In the genomic region with DNA sequence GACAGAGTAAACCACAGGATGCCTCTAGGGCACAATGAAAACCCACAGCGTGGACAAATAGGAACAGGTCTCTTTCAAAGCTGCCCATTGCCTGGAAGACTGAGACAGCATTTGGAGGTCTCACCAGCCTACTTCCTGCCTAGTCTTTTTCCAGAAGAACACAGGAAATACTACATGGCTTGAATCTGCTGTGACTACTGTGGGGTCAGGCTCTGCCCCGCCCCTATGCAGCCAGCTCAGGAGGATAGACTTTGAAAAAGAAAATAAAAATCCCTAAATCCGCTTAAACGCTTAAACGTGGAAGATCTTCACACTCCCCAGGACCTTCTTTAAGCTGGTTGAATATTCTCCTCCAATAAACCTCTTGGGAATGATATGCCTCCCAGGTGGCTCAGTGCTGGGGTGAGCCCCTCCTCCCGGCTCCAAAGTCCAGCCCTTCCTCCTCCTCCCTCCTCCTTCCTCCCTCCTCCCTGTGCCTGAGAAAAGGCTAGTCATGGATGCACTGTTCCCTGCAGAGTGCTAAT, we compare ENCODE assay signal across 8 mouse cellular contexts. TPM values are rescaled to one million over a fixed set of nuclear protein-coding genes. Genes with fewer than 3 reads are reported as not detected.
DNase-seq lines count a peak whose midpoint lies in the region; ATAC-seq and TF ChIP-seq lines count a peak whose summit lies in the region.

No protein-coding gene starts in this region.

- H3K9me3 ChIP-seq in forebrain, embryonic 11.5 days (ENCODE audit: control insufficient read depth, low read length), result no peaks in the 10 kb centered on the region
- no peaks in the 10 kb centered on the region for H3K9me3 ChIP-seq in forebrain, postnatal 0 days (ENCODE audit: low read length)
- H3K9me3 ChIP-seq in lung, embryonic 16.5 days (ENCODE audit: control insufficient read depth, low read length), result no peaks in the 10 kb centered on the region
- no peaks in the 10 kb centered on the region for H3K9me3 ChIP-seq in stomach, embryonic 15.5 days

- no peaks in the 10 kb centered on the region for H3K27me3 ChIP-seq in forebrain, embryonic 11.5 days (ENCODE audit: control insufficient read depth, insufficient read depth, low read length)
- H3K27me3 ChIP-seq in forebrain, postnatal 0 days (ENCODE audit: insufficient read depth, low read length), result no peaks in the 10 kb centered on the region
- H3K27me3 ChIP-seq in lung, embryonic 16.5 days (ENCODE audit: control insufficient read depth, insufficient read depth, low read depth, low read length), result no peaks in the 10 kb centered on the region
- H3K27me3 ChIP-seq in stomach, embryonic 15.5 days (replicated peaks), result no peaks in the 10 kb centered on the region

- no peak for TF ChIP-seq POLR2A in lung, adult 2 months (IDR thresholded peaks at IDR 0.05; ENCODE audit: borderline replicate concordance, extremely low read depth, low read depth, low read length)

- H3K9ac ChIP-seq in forebrain, embryonic 11.5 days (ENCODE audit: low read length), result no peak overlapping the region
- H3K9ac ChIP-seq in forebrain, postnatal 0 days, result no peak overlapping the region
- no peak overlapping the region for H3K9ac ChIP-seq in lung, embryonic 16.5 days (ENCODE audit: low read length)
- no peak overlapping the region for H3K9ac ChIP-seq in stomach, embryonic 15.5 days

- WGBS in forebrain, embryonic 11.5 days, result 20% methylated on average over 6 of the region's 6 CpGs
- WGBS in forebrain, postnatal 0 days, result 13% methylated on average over 6 of the region's 6 CpGs
- WGBS in lung, embryonic 16.5 days, result 8% methylated on average over 6 of the region's 6 CpGs
- 12% methylated on average over 6 of the region's 6 CpGs for WGBS in lung, adult 2 months
- 15% methylated on average over 6 of the region's 6 CpGs for WGBS in stomach, embryonic 15.5 days

- H3K27ac ChIP-seq in forebrain, embryonic 11.5 days (ENCODE audit: low read depth, low read length), result no peak overlapping the region
- H3K27ac ChIP-seq in forebrain, postnatal 0 days (ENCODE audit: low read depth, low read length), result no peak overlapping the region
- H3K27ac ChIP-seq in lung, embryonic 16.5 days (ENCODE audit: low read length), result peak overlapping the region; percentile 87
- no peak overlapping the region for H3K27ac ChIP-seq in stomach, embryonic 15.5 days

- H3K4me2 ChIP-seq in forebrain, embryonic 11.5 days (ENCODE audit: low read depth, low read length, severe bottlenecking), result no peak overlapping the region
- no peak overlapping the region for H3K4me2 ChIP-seq in forebrain, postnatal 0 days (ENCODE audit: low read depth)
- peak overlapping the region; percentile 42 for H3K4me2 ChIP-seq in lung, embryonic 16.5 days (ENCODE audit: low read depth, low read length)
- peak overlapping the region; percentile 16; the same call in 1 of the 2 replicates for H3K4me2 ChIP-seq in stomach, embryonic 15.5 days

- no peak overlapping the region for H3K4me3 ChIP-seq in forebrain, embryonic 11.5 days (ENCODE audit: low read depth, low read length)
- H3K4me3 ChIP-seq in forebrain, postnatal 0 days (ENCODE audit: low read depth, low read length), result no peak overlapping the region
- no peak overlapping the region for H3K4me3 ChIP-seq in lung, embryonic 16.5 days (ENCODE audit: low read length)
- no peak overlapping the region for H3K4me3 ChIP-seq in lung, adult 2 months (replicated peaks; ENCODE audit: extremely low read depth, low read depth, low read length)
- no peak overlapping the region for H3K4me3 ChIP-seq in stomach, embryonic 15.5 days (replicated peaks)

- no peaks in the 10 kb centered on the region for H3K4me1 ChIP-seq in forebrain, embryonic 11.5 days (replicated peaks; ENCODE audit: control insufficient read depth, insufficient read depth, low read length)
- no peaks in the 10 kb centered on the region; the same call in 1 of the 2 replicates for H3K4me1 ChIP-seq in forebrain, postnatal 0 days (ENCODE audit: insufficient read depth)
- H3K4me1 ChIP-seq in lung, embryonic 16.5 days (replicated peaks; ENCODE audit: control insufficient read depth, insufficient read depth, low read length), result peaks cover 9% of the 10 kb centered on the region
- peaks cover 14% of the 10 kb centered on the region for H3K4me1 ChIP-seq in lung, adult 2 months (ENCODE audit: control insufficient read depth, insufficient read depth, low read length)
- H3K4me1 ChIP-seq in stomach, embryonic 15.5 days, result no peaks in the 10 kb centered on the region

- DNase-seq in forebrain, embryonic 11.5 days (ENCODE audit: low spot score), result peak; percentile 43
- no peak for DNase-seq in forebrain, postnatal 0 days
- no peak for DNase-seq in lung, adult 2 months
- DNase-seq in kidney, postnatal 4 days, result peak; percentile 48 to 68
- DNase-seq in cerebellum, adult 11 months, result no peak
- no peak for DNase-seq in frontal cortex, postnatal 25 days (ENCODE audit: low spot score in 2 of 2)

- no peak for TF ChIP-seq CTCF in forebrain, postnatal 0 days (IDR thresholded peaks at IDR 0.05; ENCODE audit: low read depth)
- no peak for TF ChIP-seq CTCF in lung, adult 2 months (IDR thresholded peaks at IDR 0.05; ENCODE audit: insufficient read depth, low read length)

- no peaks in the 10 kb centered on the region for H3K36me3 ChIP-seq in forebrain, embryonic 11.5 days (ENCODE audit: control insufficient read depth, insufficient read depth, low read length)
- H3K36me3 ChIP-seq in forebrain, postnatal 0 days (ENCODE audit: insufficient read depth), result no peaks in the 10 kb centered on the region
- H3K36me3 ChIP-seq in lung, embryonic 16.5 days (ENCODE audit: control insufficient read depth, insufficient read depth, low read length), result no peaks in the 10 kb centered on the region
- no peaks in the 10 kb centered on the region for H3K36me3 ChIP-seq in stomach, embryonic 15.5 days

- ATAC-seq in forebrain, embryonic 11.5 days (replicated peaks; ENCODE audit: low FRiP score), result no peak
- ATAC-seq in forebrain, postnatal 0 days, result no peak
- peak; percentile 71 for ATAC-seq in lung, embryonic 16.5 days (ENCODE audit: low read depth)
- ATAC-seq in stomach, embryonic 15.5 days (ENCODE audit: insufficient read depth, low FRiP score, low read depth), result peak; percentile 31; the same call in 1 of the 2 replicates

RNA-seq across cellular contexts. Expression of a gene that starts 15.0 kb away (rescaled TPM):
- polyA plus RNA-seq in forebrain, embryonic 11.5 days (2014; fragmentation: Nextera tagmentation; extraction: Ambion mirVana), result 33.0 and 43.1 TPM in 2 replicates
- total RNA-seq in forebrain, postnatal 0 days (2014; rRNA removed), result 582 and 641 TPM in 2 replicates
- polyA plus RNA-seq in forebrain, postnatal 0 days (2015; fragmentation: Nextera tagmentation; extraction: Ambion mirVana), result 985 and 1,388 TPM in 2 replicates
- 11.8 and 13.6 TPM in 2 replicates for polyA plus RNA-seq in lung, embryonic 16.5 days (2015; fragmentation: Nextera tagmentation; extraction: Ambion mirVana)
- polyA plus RNA-seq in lung, adult 2 months (2012; rRNA removed), result 55.3 and 77.9 TPM in 2 replicates
- 14.1 and 15.4 TPM in 2 replicates for polyA plus RNA-seq in stomach, embryonic 15.5 days (2015; fragmentation: Nextera tagmentation; extraction: Ambion mirVana)

Comparison
In these comparisons a context has a peak if more than half of its experiments do, and no peak if none do; other contexts are left out.
1. DNase-seq: peak in forebrain, embryonic 11.5 days (single experiment) and kidney, postnatal 4 days (2 of 2); none in forebrain, postnatal 0 days (single experiment), lung, adult 2 months (single experiment), cerebellum, adult 11 months (single experiment) and frontal cortex, postnatal 25 days (0 of 2).
2. RNA of a gene that starts 15.0 kb away (polyA plus RNA-seq): 985 to 1,388 TPM in forebrain, postnatal 0 days; 55.3 to 77.9 TPM in lung, adult 2 months, 33.0 to 43.1 TPM in forebrain, embryonic 11.5 days, 14.1 to 15.4 TPM in stomach, embryonic 15.5 days and 11.8 to 13.6 TPM in lung, embryonic 16.5 days; every median in the first group is over 10 times any median in the second.
3. ATAC-seq: peak in lung, embryonic 16.5 days (single experiment) and stomach, embryonic 15.5 days (single experiment); none in forebrain, embryonic 11.5 days (single experiment) and forebrain, postnatal 0 days (single experiment).
4. H3K4me2 ChIP-seq: peak in lung, embryonic 16.5 days (single experiment) and stomach, embryonic 15.5 days (single experiment); none in forebrain, embryonic 11.5 days (single experiment) and forebrain, postnatal 0 days (single experiment).